Mouse (Mus musculus): ENCODE results near the gene Hoxa5. TPM values are rescaled to one million over a fixed set of nuclear protein-coding genes. Genes with fewer than 3 reads are reported as not detected.

Gene Hoxa5
- polyA plus RNA-seq, 1 experiment = 1.6 TPM

GRCm38 (mm10) chr6:52226569-52227257 is 22.3 kb upstream of the Hoxa5 start:
- TF ChIP-seq POLR2AphosphoS2 (IDR thresholded peaks at IDR 0.05; ENCODE audit: insufficient read length, low read depth) (peak; percentile 49), USF1 (IDR thresholded peaks at IDR 0.05; ENCODE audit: low read depth) (no peak), CEBPB (IDR thresholded peaks at IDR 0.05; ENCODE audit: insufficient read depth, poor library complexity, severe bottlenecking) (no peak), POLR2A (IDR thresholded peaks at IDR 0.05; ENCODE audit: insufficient read length, low read depth) (peak; percentile 17)
- Histone ChIP-seq H3K27me3 (ENCODE audit: control insufficient read depth, insufficient read depth, insufficient read length) (no peaks in the 10 kb centered on the region), H3K36me3 (ENCODE audit: control insufficient read depth, insufficient read depth) (no peaks in the 10 kb centered on the region), H3K4me3 (peak overlapping the region; percentile 89), H3ac (ENCODE audit: control insufficient read depth, insufficient read length) (peak overlapping the region; percentile 39), H3K79me2 (ENCODE audit: control insufficient read depth, insufficient read depth) (peaks cover 90% of the 10 kb centered on the region), H3K4me2 (ENCODE audit: low read depth) (peak overlapping the region; percentile 97)

- H3K27me3 ChIP-seq (ENCODE audit: control insufficient read depth, insufficient read depth, insufficient read length) = no peaks in the 10 kb centered on the region
- TF ChIP-seq POLR2AphosphoS2 (IDR thresholded peaks at IDR 0.05; ENCODE audit: insufficient read length, low read depth) = peak; percentile 59
- TF ChIP-seq POLR2A (IDR thresholded peaks at IDR 0.05; ENCODE audit: insufficient read length, low read depth) = peak; percentile 58
- no peak for TF ChIP-seq REST (IDR thresholded peaks at IDR 0.05; ENCODE audit: insufficient read depth, insufficient read length)
- no peak for TF ChIP-seq MAX (IDR thresholded peaks at IDR 0.05; ENCODE audit: low read depth)
- TF ChIP-seq MYOG (IDR thresholded peaks at IDR 0.05; ENCODE audit: control insufficient read depth in 1 of 3, insufficient read depth in 1 of 3, insufficient read length in 2 of 3, low read depth in 2 of 3) = no peak
- TF ChIP-seq USF1 (IDR thresholded peaks at IDR 0.05; ENCODE audit: low read depth) = peak; percentile 99
- H3ac ChIP-seq (ENCODE audit: control insufficient read depth, insufficient read length) = peak overlapping the region; percentile 39
- no peaks in the 10 kb centered on the region for H3K36me3 ChIP-seq (ENCODE audit: control insufficient read depth, insufficient read depth)
- peaks cover 82% of the 10 kb centered on the region for H3K79me2 ChIP-seq (ENCODE audit: control insufficient read depth, insufficient read depth)
- peak overlapping the region; percentile 97 for H3K4me2 ChIP-seq (ENCODE audit: low read depth)
- H3K4me3 ChIP-seq = peak overlapping the region; percentile 89
These were observed 21.5 kb upstream of the Hoxa5 start for GRCm38 (mm10) chr6:52225612-52226568.

- Histone ChIP-seq H3K79me2 (ENCODE audit: control insufficient read depth, insufficient read depth) (peaks cover 76% of the 10 kb centered on the region), H3K36me3 (ENCODE audit: control insufficient read depth, insufficient read depth) (no peaks in the 10 kb centered on the region), H3K27me3 (ENCODE audit: control insufficient read depth, insufficient read depth, insufficient read length) (no peaks in the 10 kb centered on the region), H3K4me3 (peak overlapping the region; percentile 89), H3K4me2 (ENCODE audit: low read depth) (peak overlapping the region; percentile 97), H3ac (ENCODE audit: control insufficient read depth, insufficient read length) (peak overlapping the region; percentile 39)
- TF ChIP-seq CEBPB (IDR thresholded peaks at IDR 0.05; ENCODE audit: insufficient read depth, poor library complexity, severe bottlenecking) = no peak
- no peak for TF ChIP-seq SRF (IDR thresholded peaks at IDR 0.05; ENCODE audit: control insufficient read depth, insufficient read length, low read depth)
- no peak for TF ChIP-seq MAX (IDR thresholded peaks at IDR 0.05; ENCODE audit: low read depth)
- no peak for TF ChIP-seq MYOD1 (IDR thresholded peaks at IDR 0.05; ENCODE audit: control insufficient read depth in 1 of 3, insufficient read length in 2 of 3, low read depth in 2 of 3)
- TF ChIP-seq REST (IDR thresholded peaks at IDR 0.05; ENCODE audit: insufficient read depth, insufficient read length) = no peak
- no peak for TF ChIP-seq E2F4 (IDR thresholded peaks at IDR 0.05; ENCODE audit: insufficient read depth)
- no peak for TF ChIP-seq MYOG (IDR thresholded peaks at IDR 0.05; ENCODE audit: control insufficient read depth in 1 of 3, insufficient read depth in 1 of 3, insufficient read length in 2 of 3, low read depth in 2 of 3)
- no peak for TF ChIP-seq TCF3 (IDR thresholded peaks at IDR 0.05; ENCODE audit: insufficient read length, low read depth)
- no peak for TF ChIP-seq POLR2A (IDR thresholded peaks at IDR 0.05; ENCODE audit: insufficient read length, low read depth)
These were observed 20.7 kb upstream of the Hoxa5 start for GRCm38 (mm10) chr6:52224895-52225611.

- Histone ChIP-seq H3K4me2 (ENCODE audit: low read depth) (peak overlapping the region; percentile 97), H3K4me3 (peak overlapping the region; percentile 89), H3K27me3 (ENCODE audit: control insufficient read depth, insufficient read depth, insufficient read length) (no peaks in the 10 kb centered on the region), H3K36me3 (ENCODE audit: control insufficient read depth, insufficient read depth) (no peaks in the 10 kb centered on the region), H3ac (ENCODE audit: control insufficient read depth, insufficient read length) (peak overlapping the region; percentile 39), H3K79me2 (ENCODE audit: control insufficient read depth, insufficient read depth) (peaks cover 67% of the 10 kb centered on the region)
- TF ChIP-seq SRF (IDR thresholded peaks at IDR 0.05; ENCODE audit: control insufficient read depth, insufficient read length, low read depth) (no peak), USF1 (IDR thresholded peaks at IDR 0.05; ENCODE audit: low read depth) (no peak), CEBPB (IDR thresholded peaks at IDR 0.05; ENCODE audit: insufficient read depth, poor library complexity, severe bottlenecking) (no peak), MYOG (IDR thresholded peaks at IDR 0.05; ENCODE audit: control insufficient read depth in 1 of 3, insufficient read depth in 1 of 3, insufficient read length in 2 of 3, low read depth in 2 of 3) (no peak), TCF12 (IDR thresholded peaks at IDR 0.05; ENCODE audit: insufficient read depth, poor library complexity, severe bottlenecking) (no peak), MYOD1 (IDR thresholded peaks at IDR 0.05; ENCODE audit: control insufficient read depth in 1 of 3, insufficient read length in 2 of 3, low read depth in 2 of 3) (no peak), MAX (IDR thresholded peaks at IDR 0.05; ENCODE audit: low read depth) (no peak), POLR2AphosphoS2 (IDR thresholded peaks at IDR 0.05; ENCODE audit: insufficient read length, low read depth) (no peak), POLR2A (IDR thresholded peaks at IDR 0.05; ENCODE audit: insufficient read length, low read depth) (no peak), E2F4 (IDR thresholded peaks at IDR 0.05; ENCODE audit: insufficient read depth) (no peak), TCF3 (IDR thresholded peaks at IDR 0.05; ENCODE audit: insufficient read length, low read depth) (no peak), REST (IDR thresholded peaks at IDR 0.05; ENCODE audit: insufficient read depth, insufficient read length) (no peak)
These were observed 19.8 kb upstream of the Hoxa5 start for GRCm38 (mm10) chr6:52223939-52224760.
